Mouse (Mus musculus) cerebellum, adult 2 months (tissue): ENCODE results near the gene Nbas. TPM values are rescaled to one million over a fixed set of nuclear protein-coding genes. Genes with fewer than 3 reads are reported as not detected.

Experiments
- DNase-seq, 2 experiments: peaks; one replicate each; pipeline ENCODE4 v3.0.0; 2021
- H3K27ac ChIP-seq: fragments of 200-500 bp; 2 replicates; pipeline ENCODE4 v1.5.1; 2012; ENCODE audit warnings: low read length, control low read depth, inconsistent platforms; ENCODE audit not compliant: insufficient read depth
- H3K27me3 ChIP-seq: fragments of 200-500 bp; 2 replicates; pipeline ENCODE4 v1.6.1; 2012; ENCODE audit warnings: inconsistent platforms, mild to moderate bottlenecking, low read length, moderate library complexity; ENCODE audit not compliant: control insufficient read depth, insufficient read depth
- H3K4me1 ChIP-seq: fragments of 200-500 bp; 2 replicates; pipeline ENCODE4 v1.6.1; 2011; ENCODE audit warnings: low read length; ENCODE audit not compliant: control insufficient read depth, insufficient read depth
- H3K4me3 ChIP-seq: fragments of 200-500 bp; replicated peaks from 2 replicates; pipeline ENCODE3; 2011; ENCODE audit warnings: mild to moderate bottlenecking, low read depth, low read length, control low read depth; ENCODE audit not compliant: insufficient read depth
- CTCF ChIP-seq: fragments of 200-500 bp; IDR thresholded peaks from 2 replicates; pipeline ENCODE4 v1.5.1; 2011; ENCODE audit warnings: low read depth, mild to moderate bottlenecking, control low read depth, low read length, moderate library complexity, borderline replicate concordance; ENCODE audit not compliant: insufficient read depth
- POLR2A ChIP-seq: fragments of 200-500 bp; IDR thresholded peaks from 2 replicates; pipeline ENCODE4 v1.6.1; 2011; ENCODE audit warnings: low read length, control low read depth, borderline replicate concordance; ENCODE audit not compliant: insufficient read depth
- WGBS: fragments of 180-500 bp; shearing (Covaris S2); methylation state at CpG from one replicate; pipeline ENCODE4 v1.1.7; 2018; 5-methylcytosine and 5-hydroxymethylcytosine counted together
- polyA plus RNA-seq: library from polyadenylated mRNA; depleted of rRNA; stranded (reverse); fragments of >200 nt; gene quantifications from 2 replicates; pipeline ENCODE4 v1.2.3, GENCODE M21; 2012

Gene Nbas
- polyA plus RNA-seq, 1 experiment, result 40.4 TPM

GRCm38 (mm10) chr12:13269570-13270390 is 847 bp downstream of the Nbas start:
- DNase-seq, result peak in 1 of 2 experiments; percentile 11
- Histone ChIP-seq H3K4me1 (peaks cover 3% of the 10 kb centered on the region), H3K27me3 (no peaks in the 10 kb centered on the region), H3K4me3 (peak overlapping the region; percentile 81), H3K27ac (peak overlapping the region; percentile 4; the same call in 1 of the 2 replicates)
- TF ChIP-seq POLR2A (no peak), CTCF (no peak)
- 39% methylated on average over 16 of the region's 16 CpGs for WGBS

GRCm38 (mm10) chr12:13291453-13291852 is 22.5 kb downstream of the Nbas start:
- no peak for DNase-seq
- Histone ChIP-seq H3K27me3 (no peaks in the 10 kb centered on the region), H3K4me1 (no peaks in the 10 kb centered on the region), H3K27ac (no peak overlapping the region), H3K4me3 (no peak overlapping the region)
- no peak for TF ChIP-seq CTCF
- TF ChIP-seq POLR2A, result no peak
- WGBS, result 90% methylated on average over 2 of the region's 2 CpGs

GRCm38 (mm10) chr12:13293421-13293881 is 24.5 kb downstream of the Nbas start:
- Histone ChIP-seq H3K4me1 (no peaks in the 10 kb centered on the region), H3K27ac (no peak overlapping the region), H3K27me3 (no peaks in the 10 kb centered on the region), H3K4me3 (no peak overlapping the region)
- TF ChIP-seq CTCF, result no peak
- TF ChIP-seq POLR2A, result no peak
- no peak for DNase-seq
- WGBS, result 73% methylated on average over 3 of the region's 3 CpGs

- H3K4me1 ChIP-seq, result no peaks in the 10 kb centered on the region
- peak overlapping the region; percentile 59; the same call in 1 of the 2 replicates for H3K27ac ChIP-seq
- TF ChIP-seq CTCF (no peak), POLR2A (no peak)
- H3K27me3 ChIP-seq, result no peaks in the 10 kb centered on the region
- 84% methylated on average over 3 of the region's 3 CpGs for WGBS
- DNase-seq, result peak in 1 of 2 experiments; percentile 16
- no peak overlapping the region for H3K4me3 ChIP-seq
Observed at GRCm38 (mm10) chr12:13303037-13303436, 34.1 kb downstream of the Nbas start.

- Histone ChIP-seq H3K27me3 (no peaks in the 10 kb centered on the region), H3K4me3 (no peak overlapping the region), H3K4me1 (no peaks in the 10 kb centered on the region), H3K27ac (no peak overlapping the region)
- TF ChIP-seq CTCF (no peak), POLR2A (no peak)
- WGBS, result 97% methylated on average over 2 of the region's 2 CpGs
- no peak for DNase-seq
Observed at GRCm38 (mm10) chr12:13313966-13314365, 45.0 kb downstream of the Nbas start.

- no peaks in the 10 kb centered on the region for H3K27me3 ChIP-seq
- no peak overlapping the region for H3K4me3 ChIP-seq
- H3K27ac ChIP-seq, result no peak overlapping the region
- DNase-seq, result no peak
- 93% methylated on average over 3 of the region's 3 CpGs for WGBS
- H3K4me1 ChIP-seq, result no peaks in the 10 kb centered on the region
- TF ChIP-seq CTCF, result no peak
- no peak for TF ChIP-seq POLR2A
Observed at GRCm38 (mm10) chr12:13314384-13314783, 45.5 kb downstream of the Nbas start.

- 97% methylated on average over 1 of the region's 1 CpGs for WGBS
- Histone ChIP-seq H3K4me1 (no peaks in the 10 kb centered on the region), H3K27me3 (no peaks in the 10 kb centered on the region), H3K27ac (no peak overlapping the region), H3K4me3 (no peak overlapping the region)
- TF ChIP-seq CTCF, result no peak
- TF ChIP-seq POLR2A, result no peak
- no peak for DNase-seq
Observed at GRCm38 (mm10) chr12:13315081-13315480, 46.1 kb downstream of the Nbas start.

- no peaks in the 10 kb centered on the region for H3K27me3 ChIP-seq
- H3K4me3 ChIP-seq, result no peak overlapping the region
- DNase-seq, result no peak
- H3K4me1 ChIP-seq, result no peaks in the 10 kb centered on the region
- no peak for TF ChIP-seq CTCF
- no peak for TF ChIP-seq POLR2A
- WGBS, result 95% methylated on average over 5 of the region's 5 CpGs
- no peak overlapping the region for H3K27ac ChIP-seq
Observed at GRCm38 (mm10) chr12:13342535-13342934, 73.6 kb downstream of the Nbas start.
